Comparison of ENCODE assay signal across 8 mouse cellular contexts in genomic region chr16:13903488-13903887, GRCm38 (mm10). TPM values are rescaled to one million over a fixed set of nuclear protein-coding genes. Genes with fewer than 3 reads are reported as not detected.
DNase-seq lines count a peak whose midpoint lies in the region; ATAC-seq and TF ChIP-seq lines count a peak whose summit lies in the region.

No protein-coding gene starts in this region.

- ATAC-seq in megakaryocyte, adult 5-6 weeks (ENCODE audit: poor library complexity, severe bottlenecking): peak; percentile 64

- TF ChIP-seq CTCF in thymus, adult 2 months (IDR thresholded peaks at IDR 0.05; ENCODE audit: borderline replicate concordance, control insufficient read depth, extremely low read depth, insufficient read depth, low read length, poor library complexity): no peak

- H3K36me3 ChIP-seq in thymus, adult 2 months (ENCODE audit: control insufficient read depth, insufficient read depth, low read length): no peaks in the 10 kb centered on the region

- WGBS in thymus, adult 2 months: under 1% methylated on average over 8 of the region's 8 CpGs

- peak; percentile 89 for DNase-seq in embryo, embryonic 10 days (ENCODE audit: low spot score)
- DNase-seq in embryo, embryonic 9.5 days (ENCODE audit: extremely low spot score): no peak
- DNase-seq in thymus, adult 2 months: peak; percentile 76
- DNase-seq in thymus, postnatal 0 days (ENCODE audit: low spot score): no peak
- DNase-seq in fibroblast of lung, adult 2 months (ENCODE audit: low read depth): peak; percentile 89
- peak; percentile 87 for DNase-seq in kidney, postnatal 14 days
- DNase-seq in testis, postnatal 10 days (ENCODE audit: low spot score): peak; percentile 82

- peak overlapping the region; percentile 96 for H3K4me3 ChIP-seq in thymus, adult 2 months (ENCODE audit: control insufficient read depth, insufficient read depth, low read length)

- H3K27ac ChIP-seq in thymus, adult 2 months (ENCODE audit: control insufficient read depth, insufficient read depth, low read length): peak overlapping the region; percentile 65; the same call in 1 of the 2 replicates

- H3K27me3 ChIP-seq in thymus, adult 2 months (ENCODE audit: control insufficient read depth, insufficient read depth, low read length): no peaks in the 10 kb centered on the region

- no peak for TF ChIP-seq POLR2A in thymus, adult 2 months (IDR thresholded peaks at IDR 0.05; ENCODE audit: control insufficient read depth, extremely low read depth, insufficient read depth, low read length, poor library complexity)

- peaks cover 8% of the 10 kb centered on the region for H3K4me1 ChIP-seq in thymus, adult 2 months (replicated peaks; ENCODE audit: control insufficient read depth, insufficient read depth, low read length)

RNA-seq across cellular contexts. Expression of gene Mpv17l, which starts 0.5 kb away (rescaled TPM):
- polyA plus RNA-seq in thymus, adult 2 months (2012; rRNA removed): 1.2 and 1.4 TPM in 2 replicates
- polyA plus RNA-seq in thymus, postnatal 0 days (2015; fragmentation: Nextera tagmentation; extraction: Ambion mirVana): 0.79 and 1.3 TPM in 2 replicates
- total RNA-seq in megakaryocyte, adult 5-6 weeks (2015): 0.87 and 1.7 TPM in 2 replicates
- total RNA-seq in megakaryocyte, adult 5-6 weeks (2017): 0.12 and 0.37 TPM in 2 replicates

RNA-seq across cellular contexts. Expression of gene Pdxdc1, which starts 0.6 kb away (rescaled TPM):
- polyA plus RNA-seq in thymus, adult 2 months (2012; rRNA removed): 58.0 and 77.2 TPM in 2 replicates
- 36.3 and 38.5 TPM in 2 replicates for polyA plus RNA-seq in thymus, postnatal 0 days (2015; fragmentation: Nextera tagmentation; extraction: Ambion mirVana)
- 38.3 and 46.8 TPM in 2 replicates for total RNA-seq in megakaryocyte, adult 5-6 weeks (2015)
- 44.7 and 56.9 TPM in 2 replicates for total RNA-seq in megakaryocyte, adult 5-6 weeks (2017)

Comparison
In these comparisons a context has a peak if more than half of its experiments do, and no peak if none do; other contexts are left out.
1. DNase-seq: peak in embryo, embryonic 10 days (single experiment), thymus, adult 2 months (single experiment), fibroblast of lung, adult 2 months (single experiment), kidney, postnatal 14 days (single experiment) and testis, postnatal 10 days (single experiment); none in embryo, embryonic 9.5 days (single experiment) and thymus, postnatal 0 days (single experiment).